Mouse (Mus musculus): ENCODE measurements around the gene Urah. TPM values are rescaled to one million over a fixed set of nuclear protein-coding genes. Genes with fewer than 3 reads are reported as not detected.

Urah gene
- polyA plus RNA-seq, 1 experiment from 2014 or later, result 0.41 TPM

GRCm38 (mm10) chr7:140847755-140848580, 13.2 kb downstream of the Urah start, which contains the start of gene Odf3:
Gene Odf3 (plus strand): TSS chr7:140847805.
- H3K27ac ChIP-seq (ENCODE audit: low read depth, low read length), result no peak within 1 kb of the TSS
- H3K4me2 ChIP-seq (ENCODE audit: low read length), result no peak within 1 kb of the TSS
- DNase-seq (ENCODE audit: low spot score) (peak; percentile 32), ATAC-seq (no peak)
- H3K4me1 ChIP-seq (ENCODE audit: control insufficient read depth, insufficient read depth, low read length), result no peaks in the 10 kb centered on the region
- 59% methylated on average over 11 of the region's 11 CpGs for WGBS
- H3K9me3 ChIP-seq (replicated peaks; ENCODE audit: control insufficient read depth, low read length), result no peaks in the 10 kb centered on the region
- no peak within 1 kb of the TSS for H3K9ac ChIP-seq (ENCODE audit: low read length)
- 0 out of 2 replicates have a peak, but pooled peaks cover 3% of the 10 kb centered on the region for H3K27me3 ChIP-seq (replicated peaks; ENCODE audit: control insufficient read depth, insufficient read depth, low read length)
- H3K36me3 ChIP-seq (ENCODE audit: control insufficient read depth, insufficient read depth, low read length), result peaks cover 20% of the 10 kb centered on the region
- H3K4me3 ChIP-seq (ENCODE audit: low read depth, low read length), result no peak within 1 kb of the TSS

- H3K36me3 ChIP-seq (ENCODE audit: control insufficient read depth, insufficient read depth, low read length), result peaks cover 26% of the 10 kb centered on the region
- H3K4me1 ChIP-seq (ENCODE audit: control insufficient read depth, insufficient read depth, low read length), result no peaks in the 10 kb centered on the region
- H3K4me2 ChIP-seq (ENCODE audit: low read length), result no peak overlapping the region
- DNase-seq (ENCODE audit: low spot score), result no peak
- WGBS, result 90% methylated on average over 10 of the region's 10 CpGs
- ATAC-seq, result no peak
- no peak overlapping the region for H3K9ac ChIP-seq (ENCODE audit: low read length)
- no peak overlapping the region for H3K4me3 ChIP-seq (ENCODE audit: low read depth, low read length)
- no peaks in the 10 kb centered on the region for H3K27me3 ChIP-seq (replicated peaks; ENCODE audit: control insufficient read depth, insufficient read depth, low read length)
- no peak overlapping the region for H3K27ac ChIP-seq (ENCODE audit: low read depth, low read length)
- no peaks in the 10 kb centered on the region for H3K9me3 ChIP-seq (replicated peaks; ENCODE audit: control insufficient read depth, low read length)
These were observed 13.8 kb downstream of the Urah start for GRCm38 (mm10) chr7:140848591-140848990.

- Histone ChIP-seq H3K27ac (ENCODE audit: low read depth, low read length) (no peak overlapping the region), H3K36me3 (ENCODE audit: control insufficient read depth, insufficient read depth, low read length) (peaks cover 35% of the 10 kb centered on the region), H3K27me3 (replicated peaks; ENCODE audit: control insufficient read depth, insufficient read depth, low read length) (no peaks in the 10 kb centered on the region), H3K9me3 (replicated peaks; ENCODE audit: control insufficient read depth, low read length) (no peaks in the 10 kb centered on the region), H3K4me3 (ENCODE audit: low read depth, low read length) (no peak overlapping the region), H3K9ac (ENCODE audit: low read length) (no peak overlapping the region), H3K4me1 (ENCODE audit: control insufficient read depth, insufficient read depth, low read length) (peaks cover 6% of the 10 kb centered on the region), H3K4me2 (ENCODE audit: low read length) (no peak overlapping the region)
- DNase-seq (ENCODE audit: low spot score) (no peak), ATAC-seq (no peak)
- WGBS, result 96% methylated on average over 4 of the region's 4 CpGs
These were observed 17.1 kb downstream of the Urah start for GRCm38 (mm10) chr7:140851916-140852315.

GRCm38 (mm10) chr7:140853386-140853785, 18.6 kb downstream of the Urah start:
- no peak overlapping the region for H3K27ac ChIP-seq (ENCODE audit: low read depth, low read length)
- WGBS, result 85% methylated on average over 9 of the region's 9 CpGs

GRCm38 (mm10) chr7:140854483-140854882, 19.7 kb downstream of the Urah start:
- Histone ChIP-seq H3K27me3 (replicated peaks; ENCODE audit: control insufficient read depth, insufficient read depth, low read length) (no peaks in the 10 kb centered on the region), H3K9me3 (replicated peaks; ENCODE audit: control insufficient read depth, low read length) (no peaks in the 10 kb centered on the region), H3K4me1 (ENCODE audit: control insufficient read depth, insufficient read depth, low read length) (peaks cover 18% of the 10 kb centered on the region), H3K36me3 (ENCODE audit: control insufficient read depth, insufficient read depth, low read length) (peaks cover 47% of the 10 kb centered on the region), H3K27ac (ENCODE audit: low read depth, low read length) (no peak overlapping the region), H3K4me2 (ENCODE audit: low read length) (0 out of 2 replicates have a peak overlapping the region, but pooled peaks have one; percentile 98), H3K4me3 (ENCODE audit: low read depth, low read length) (no peak overlapping the region), H3K9ac (ENCODE audit: low read length) (no peak overlapping the region)
- ATAC-seq (no peak), DNase-seq (ENCODE audit: low spot score) (no peak)
- 92% methylated on average over 18 of the region's 18 CpGs for WGBS

More at GRCm38 (mm10) chr7:140853386-140853785, 18.6 kb downstream of the Urah start:
- Histone ChIP-seq H3K9ac (ENCODE audit: low read length) (no peak overlapping the region), H3K4me3 (ENCODE audit: low read depth, low read length) (no peak overlapping the region), H3K9me3 (replicated peaks; ENCODE audit: control insufficient read depth, low read length) (no peaks in the 10 kb centered on the region), H3K4me2 (ENCODE audit: low read length) (no peak overlapping the region), H3K27me3 (replicated peaks; ENCODE audit: control insufficient read depth, insufficient read depth, low read length) (no peaks in the 10 kb centered on the region), H3K36me3 (ENCODE audit: control insufficient read depth, insufficient read depth, low read length) (peaks cover 36% of the 10 kb centered on the region), H3K4me1 (ENCODE audit: control insufficient read depth, insufficient read depth, low read length) (peaks cover 13% of the 10 kb centered on the region)
- ATAC-seq, result no peak
- DNase-seq (ENCODE audit: low spot score), result no peak

GRCm38 (mm10) chr7:140855181-140855580, 20.4 kb downstream of the Urah start:
- H3K4me1 ChIP-seq (ENCODE audit: control insufficient read depth, insufficient read depth, low read length), result peaks cover 18% of the 10 kb centered on the region
- peak overlapping the region; percentile 78 for H3K4me3 ChIP-seq (ENCODE audit: low read depth, low read length)
- H3K4me2 ChIP-seq (ENCODE audit: low read length), result peak overlapping the region; percentile 98
- no peak for DNase-seq (ENCODE audit: low spot score)
- peak overlapping the region; percentile 96 for H3K9ac ChIP-seq (ENCODE audit: low read length)
- H3K27ac ChIP-seq (ENCODE audit: low read depth, low read length), result no peak overlapping the region
- H3K27me3 ChIP-seq (replicated peaks; ENCODE audit: control insufficient read depth, insufficient read depth, low read length), result no peaks in the 10 kb centered on the region
- WGBS, result 88% methylated on average over 9 of the region's 9 CpGs
- H3K36me3 ChIP-seq (ENCODE audit: control insufficient read depth, insufficient read depth, low read length), result peaks cover 54% of the 10 kb centered on the region
- ATAC-seq, result no peak
- no peaks in the 10 kb centered on the region for H3K9me3 ChIP-seq (replicated peaks; ENCODE audit: control insufficient read depth, low read length)

- Histone ChIP-seq H3K27me3 (replicated peaks; ENCODE audit: control insufficient read depth, insufficient read depth, low read length) (no peaks in the 10 kb centered on the region), H3K4me2 (ENCODE audit: low read length) (peak within 1 kb of the TSS; percentile 98), H3K27ac (ENCODE audit: low read depth, low read length) (peak within 1 kb of the TSS; percentile 88), H3K9ac (ENCODE audit: low read length) (peak within 1 kb of the TSS; percentile 96), H3K4me1 (ENCODE audit: control insufficient read depth, insufficient read depth, low read length) (peaks cover 18% of the 10 kb centered on the region), H3K4me3 (ENCODE audit: low read depth, low read length) (peak within 1 kb of the TSS; percentile 78), H3K36me3 (ENCODE audit: control insufficient read depth, insufficient read depth, low read length) (peaks cover 60% of the 10 kb centered on the region), H3K9me3 (replicated peaks; ENCODE audit: control insufficient read depth, low read length) (no peaks in the 10 kb centered on the region)
- WGBS, result 1% methylated on average over 51 of the region's 51 CpGs
- ATAC-seq (peak; percentile 82), DNase-seq (ENCODE audit: low spot score) (peak; percentile 94)
These were observed 21.3 kb downstream of the Urah start, which contains the start of gene Gm45785 for GRCm38 (mm10) chr7:140855860-140856784. Gene Gm45785 (minus strand): TSS chr7:140856331.

- Histone ChIP-seq H3K36me3 (ENCODE audit: control insufficient read depth, insufficient read depth, low read length) (peaks cover 62% of the 10 kb centered on the region), H3K9me3 (replicated peaks; ENCODE audit: control insufficient read depth, low read length) (no peaks in the 10 kb centered on the region), H3K4me1 (ENCODE audit: control insufficient read depth, insufficient read depth, low read length) (peaks cover 18% of the 10 kb centered on the region), H3K4me3 (ENCODE audit: low read depth, low read length) (peak within 1 kb of the TSS; percentile 78), H3K4me2 (ENCODE audit: low read length) (peak within 1 kb of the TSS; percentile 98), H3K27ac (ENCODE audit: low read depth, low read length) (peak within 1 kb of the TSS; percentile 88), H3K27me3 (replicated peaks; ENCODE audit: control insufficient read depth, insufficient read depth, low read length) (no peaks in the 10 kb centered on the region), H3K9ac (ENCODE audit: low read length) (peak within 1 kb of the TSS; percentile 96)
- peak; percentile 83 for ATAC-seq
- peak; percentile 80 for DNase-seq (ENCODE audit: low spot score)
- WGBS, result under 1% methylated on average over 50 of the region's 50 CpGs
These were observed 22.1 kb downstream of the Urah start, which contains the start of gene Ric8a for GRCm38 (mm10) chr7:140856785-140857549. Gene Ric8a (plus strand): TSS chr7:140856957.

All from forebrain, embryonic 14.5 days (tissue).